Mouse (Mus musculus) heart, embryonic 14.5 days (tissue): ENCODE results near the gene Traf1. TPM values are rescaled to one million over a fixed set of nuclear protein-coding genes. Genes with fewer than 3 reads are reported as not detected.

Experiments used
- ATAC-seq: fragments of 200-750 bp; cut with Nextera tagmentation; 2 replicates; pipeline ENCODE4 v1.8.0; 2017; ENCODE audit warnings: low read depth, moderate TSS enrichment; ENCODE audit not compliant: insufficient number of reproducible peaks, insufficient read depth, low FRiP score
- H3K27ac ChIP-seq, 2 experiments: fragments of 200-500 bp in 1 of 2; fragments of 300-500 bp in 1 of 2; sonication (generic) in 1 of 2; replicated peaks in 1 of 2; 2 replicates each; pipeline ENCODE4 v1.5.1; 2012 to 2014; ENCODE audit warnings: low read depth in 2 of 2, low read length in 2 of 2, control low read depth in 1 of 2, mild to moderate bottlenecking in 1 of 2, mixed read lengths in 1 of 2; ENCODE audit not compliant: control insufficient read depth in 1 of 2, insufficient read depth in 1 of 2
- H3K27me3 ChIP-seq: fragments of 300-500 bp; sonication (generic); 2 replicates; pipeline ENCODE4 v1.6.1; 2014; ENCODE audit warnings: mild to moderate bottlenecking, low read length, control low read depth; ENCODE audit not compliant: control insufficient read depth, insufficient read depth
- H3K36me3 ChIP-seq: fragments of 300-500 bp; sonication (generic); 2 replicates; pipeline ENCODE4 v1.6.1; 2014; ENCODE audit warnings: mild to moderate bottlenecking, control low read depth, low read length, mixed read lengths; ENCODE audit not compliant: control insufficient read depth, insufficient read depth
- H3K4me1 ChIP-seq, 2 experiments: fragments of 200-500 bp in 1 of 2; fragments of 300-500 bp in 1 of 2; sonication (generic) in 1 of 2; 2 replicates each; pipeline ENCODE4 v1.6.1; 2012 to 2014; ENCODE audit warnings: low read length in 2 of 2, control low read depth in 1 of 2, mixed read lengths in 1 of 2; ENCODE audit not compliant: control insufficient read depth in 2 of 2, insufficient read depth in 2 of 2
- H3K4me2 ChIP-seq: fragments of 300-500 bp; sonication (generic); 2 replicates; pipeline ENCODE4 v1.6.1; 2014; ENCODE audit warnings: mild to moderate bottlenecking, low read length
- H3K4me3 ChIP-seq, 2 experiments: fragments of 200-500 bp in 1 of 2; fragments of 300-500 bp in 1 of 2; sonication (generic) in 1 of 2; 2 replicates each; pipeline ENCODE4 v1.5.1; 2012 to 2014; ENCODE audit warnings: low read length in 2 of 2, mild to moderate bottlenecking in 2 of 2, control low read depth in 1 of 2, low read depth in 1 of 2, moderate library complexity in 1 of 2; ENCODE audit not compliant: control insufficient read depth in 1 of 2, insufficient read depth in 1 of 2
- H3K9ac ChIP-seq: fragments of 300-500 bp; sonication (generic); 2 replicates; pipeline ENCODE4 v1.6.1; 2014; ENCODE audit warnings: mild to moderate bottlenecking, low read length
- H3K9me3 ChIP-seq: fragments of 300-500 bp; sonication (generic); 2 replicates; pipeline ENCODE4 v1.6.1; 2016; ENCODE audit warnings: low read length, control low read depth; ENCODE audit not compliant: control insufficient read depth
- WGBS: fragments of 180-500 bp; shearing (Covaris S2); extraction: QIAGEN DNeasy Blood & Tissue Kit; methylation state at CpG from one replicate; pipeline ENCODE4 v1.1.7; 2014; 5-methylcytosine and 5-hydroxymethylcytosine counted together
- polyA plus RNA-seq: library from polyadenylated mRNA; unstranded; fragments of >200 nt; fragmentation: Nextera tagmentation; extraction: Ambion mirVana; gene quantifications from 2 replicates; pipeline ENCODE4 v1.2.1, GENCODE M21; 2014

Traf1 gene
- polyA plus RNA-seq, result 1.8 and 2.0 TPM in 2 replicates

GRCm38 (mm10) chr2:34961481-34962036 is at the start of gene Traf1:
Traf1 (minus strand) TSS chr2:34961772.
- H3K4me2 ChIP-seq, result peak within 1 kb of the TSS; percentile 68
- H3K27me3 ChIP-seq, result no peaks in the 10 kb centered on the region
- no peaks in the 10 kb centered on the region for H3K9me3 ChIP-seq
- peak within 1 kb of the TSS; percentile 65 for H3K9ac ChIP-seq
- no peaks in the 10 kb centered on the region for H3K36me3 ChIP-seq
- peaks cover 0 to 10% of the 10 kb centered on the region in 2 experiments for H3K4me1 ChIP-seq
- peak within 1 kb of the TSS; percentile 17 to 28 for H3K4me3 ChIP-seq
- no peak for ATAC-seq
- 12% methylated on average over 20 of the region's 20 CpGs for WGBS
- no peak within 1 kb of the TSS for H3K27ac ChIP-seq

- Histone ChIP-seq H3K36me3 (no peaks in the 10 kb centered on the region), H3K4me3 (no peak overlapping the region), H3K9ac (no peak overlapping the region), H3K27me3 (peaks cover 2% of the 10 kb centered on the region; the same call in 1 of the 2 replicates), H3K4me1 (no peaks in the 10 kb centered on the region), H3K27ac (no peak overlapping the region), H3K9me3 (no peaks in the 10 kb centered on the region), H3K4me2 (no peak overlapping the region)
- ATAC-seq, result no peak
- WGBS, result 71% methylated on average over 9 of the region's 9 CpGs
These were observed 37.4 kb upstream of the Traf1 start for GRCm38 (mm10) chr2:34998956-34999355.

GRCm38 (mm10) chr2:34996506-34996905 is 34.9 kb upstream of the Traf1 start:
- ATAC-seq, result no peak
- WGBS, result 81% methylated on average over 5 of the region's 5 CpGs
- no peaks in the 10 kb centered on the region for H3K9me3 ChIP-seq

GRCm38 (mm10) chr2:34993696-34994356 is 32.3 kb upstream of the Traf1 start:
- Histone ChIP-seq H3K4me3 (no peak overlapping the region), H3K27me3 (peaks cover 12% of the 10 kb centered on the region), H3K4me2 (no peak overlapping the region), H3K4me1 (no peaks in the 10 kb centered on the region), H3K27ac (no peak overlapping the region), H3K9me3 (no peaks in the 10 kb centered on the region), H3K9ac (no peak overlapping the region), H3K36me3 (no peaks in the 10 kb centered on the region)
- ATAC-seq, result no peak
- 75% methylated on average over 5 of the region's 5 CpGs for WGBS

More at GRCm38 (mm10) chr2:34996506-34996905, 34.9 kb upstream of the Traf1 start:
- no peaks in the 10 kb centered on the region for H3K36me3 ChIP-seq
- no peaks in the 10 kb centered on the region for H3K4me1 ChIP-seq
- H3K9ac ChIP-seq, result no peak overlapping the region
- no peak overlapping the region for H3K4me2 ChIP-seq
- no peak overlapping the region for H3K27ac ChIP-seq
- H3K4me3 ChIP-seq, result no peak overlapping the region
- H3K27me3 ChIP-seq, result peaks cover 12% of the 10 kb centered on the region

GRCm38 (mm10) chr2:34992729-34993695 is 31.4 kb upstream of the Traf1 start:
- Histone ChIP-seq H3K27ac (no peak overlapping the region), H3K4me1 (no peaks in the 10 kb centered on the region), H3K36me3 (no peaks in the 10 kb centered on the region), H3K9ac (no peak overlapping the region), H3K27me3 (peaks cover 12% of the 10 kb centered on the region), H3K9me3 (no peaks in the 10 kb centered on the region), H3K4me2 (no peak overlapping the region), H3K4me3 (no peak overlapping the region)
- no peak for ATAC-seq
- WGBS, result 22% methylated on average over 9 of the region's 9 CpGs

GRCm38 (mm10) chr2:34991966-34992365 is 30.4 kb upstream of the Traf1 start:
- no peaks in the 10 kb centered on the region for H3K9me3 ChIP-seq
- 71% methylated on average over 3 of the region's 3 CpGs for WGBS
- no peak overlapping the region for H3K4me2 ChIP-seq
- H3K4me1 ChIP-seq, result no peaks in the 10 kb centered on the region
- no peak overlapping the region for H3K27ac ChIP-seq
- peaks cover 12% of the 10 kb centered on the region for H3K27me3 ChIP-seq
- no peak overlapping the region for H3K9ac ChIP-seq
- no peaks in the 10 kb centered on the region for H3K36me3 ChIP-seq
- no peak overlapping the region for H3K4me3 ChIP-seq
- ATAC-seq, result no peak

- ATAC-seq, result no peak
- WGBS, result 75% methylated on average over 1 of the region's 1 CpGs
These were observed 28.2 kb upstream of the Traf1 start for GRCm38 (mm10) chr2:34989749-34990148.

More at GRCm38 (mm10) chr2:34989749-34990148, 28.2 kb upstream of the Traf1 start:
- Histone ChIP-seq H3K4me2 (no peak overlapping the region), H3K27ac (no peak overlapping the region), H3K4me3 (no peak overlapping the region), H3K4me1 (no peaks in the 10 kb centered on the region), H3K9me3 (no peaks in the 10 kb centered on the region), H3K9ac (no peak overlapping the region), H3K27me3 (peaks cover 12% of the 10 kb centered on the region), H3K36me3 (no peaks in the 10 kb centered on the region)
